Mouse (Mus musculus) G1E (cell line): ENCODE data around the gene Hoxc9.

ENCODE experiments used
- CTCF ChIP-seq: IDR thresholded peaks from 2 replicates; pipeline ENCODE4 v1.5.1; 2012; ENCODE audit warnings: low read depth, low read length, inconsistent platforms, mixed read lengths
- GATA1 ChIP-seq: IDR thresholded peaks from 2 replicates; pipeline ENCODE4 v1.6.1; 2012; ENCODE audit warnings: borderline replicate concordance, low read length, inconsistent platforms, mixed read lengths
- POLR2AphosphoS5 ChIP-seq: IDR thresholded peaks from 2 replicates; pipeline ENCODE4 v1.6.1; 2012; ENCODE audit warnings: low read depth, low read length, inconsistent platforms; ENCODE audit not compliant: insufficient replicate concordance
- TAL1 ChIP-seq: conservative IDR thresholded peaks from 2 replicates; pipeline ENCODE4 v1.6.1; 2012; ENCODE audit warnings: low read depth, low read length, inconsistent platforms, mixed read lengths

- TF ChIP-seq CTCF: no peak
- TF ChIP-seq GATA1: no peak
- TF ChIP-seq TAL1: no peak
- no peak for TF ChIP-seq POLR2AphosphoS5
Observed at GRCm38 (mm10) chr15:102980912-102981311, 4.7 kb downstream of the Hoxc9 start.
